Mouse (Mus musculus) heart, embryonic 13.5 days (tissue): ENCODE measurements around the gene Palb2. TPM values are rescaled to one million over a fixed set of nuclear protein-coding genes. Genes with fewer than 3 reads are reported as not detected.

Experiments used
- ATAC-seq: fragments of 200-750 bp; cut with Nextera tagmentation; 2 replicates; pipeline ENCODE4 v1.8.0; 2017; ENCODE audit warnings: moderate TSS enrichment; ENCODE audit not compliant: insufficient number of reproducible peaks, low FRiP score, low TSS enrichment; ENCODE audit errors: extremely low read depth
- H3K27ac ChIP-seq: fragments of 300-500 bp; sonication (generic); replicated peaks from 2 replicates; pipeline ENCODE4 v1.5.1; 2015; ENCODE audit warnings: moderate library complexity, mild to moderate bottlenecking, inconsistent platforms
- H3K27me3 ChIP-seq: fragments of 300-500 bp; sonication (generic); replicated peaks from 2 replicates; pipeline ENCODE4 v1.6.1; 2015; ENCODE audit warnings: mild to moderate bottlenecking, inconsistent platforms
- H3K36me3 ChIP-seq: fragments of 300-500 bp; sonication (generic); 2 replicates; pipeline ENCODE4 v1.6.1; 2015; ENCODE audit warnings: mild to moderate bottlenecking, inconsistent platforms
- H3K4me1 ChIP-seq: fragments of 300-500 bp; sonication (generic); 2 replicates; pipeline ENCODE4 v1.6.1; 2015; ENCODE audit warnings: inconsistent platforms
- H3K4me2 ChIP-seq: fragments of 300-500 bp; sonication (generic); 2 replicates; pipeline ENCODE4 v1.6.1; 2015; ENCODE audit warnings: inconsistent platforms, mild to moderate bottlenecking, moderate library complexity
- H3K4me3 ChIP-seq: fragments of 300-500 bp; sonication (generic); 2 replicates; pipeline ENCODE4 v1.5.1; 2015; ENCODE audit warnings: moderate library complexity, mild to moderate bottlenecking, inconsistent platforms
- H3K9ac ChIP-seq: fragments of 300-500 bp; sonication (generic); 2 replicates; pipeline ENCODE4 v1.6.1; 2015; ENCODE audit warnings: inconsistent platforms, mild to moderate bottlenecking, moderate library complexity
- H3K9me3 ChIP-seq: fragments of 300-500 bp; sonication (generic); 2 replicates; pipeline ENCODE4 v1.6.1; 2016; ENCODE audit warnings: inconsistent platforms
- WGBS: fragments of 180-500 bp; shearing (Covaris S2); methylation state at CpG from one replicate; pipeline ENCODE4 v1.1.7; 2015; ENCODE audit warnings: mixed read lengths; 5-methylcytosine and 5-hydroxymethylcytosine counted together
- polyA plus RNA-seq: library from polyadenylated mRNA; unstranded; fragments of >200 nt; fragmentation: Nextera tagmentation; extraction: Ambion mirVana; gene quantifications from 2 replicates; pipeline ENCODE4 v1.2.1, GENCODE M21; 2015

The Palb2 gene
- 9.5 and 10.0 TPM in 2 replicates for polyA plus RNA-seq

DNA sequence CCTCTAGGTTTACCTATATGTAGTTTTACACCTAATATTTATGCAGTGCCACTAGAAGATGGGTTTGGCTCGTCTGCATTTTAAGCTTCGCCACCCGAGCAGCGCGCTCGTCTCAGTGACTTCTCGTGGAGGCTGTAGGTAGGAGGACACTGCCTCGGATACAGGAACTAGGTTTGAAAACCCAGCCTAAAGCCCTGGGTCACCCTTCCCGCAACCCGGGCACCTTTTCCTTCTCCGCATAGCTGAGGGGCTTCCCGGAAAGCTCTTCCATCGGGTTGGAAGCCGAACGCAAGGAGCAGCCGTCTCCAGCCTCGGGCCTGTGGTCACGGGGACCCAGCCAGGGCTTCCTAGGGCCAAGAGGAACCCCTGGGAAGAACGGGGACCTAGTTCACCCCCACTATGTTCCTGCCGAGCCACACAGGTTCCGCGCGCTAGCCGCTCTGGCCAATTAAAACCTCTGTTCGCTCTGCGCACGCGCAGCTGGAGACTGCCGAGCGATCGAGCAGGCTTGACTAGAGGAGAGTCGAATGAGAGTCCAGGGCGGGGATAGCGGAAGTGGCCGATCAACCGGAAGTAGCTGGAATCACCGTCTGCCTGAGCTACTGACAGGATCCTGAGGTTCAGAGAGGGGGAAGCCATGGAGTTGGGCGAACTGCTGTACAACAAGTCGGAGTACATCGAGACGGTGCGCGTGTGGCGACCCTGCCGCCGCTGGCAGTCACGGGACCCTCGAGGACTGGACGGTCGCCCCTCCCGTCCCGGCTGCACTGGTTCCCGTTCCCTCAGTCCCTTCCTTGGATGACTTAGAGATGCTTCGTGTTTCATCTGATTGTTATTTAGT, at the start of gene Palb2, which contains the start of gene Dctn5:
Palb2 (minus strand) TSS at position 489 of the 841 bp plus-strand sequence.
Dctn5 (plus strand) TSS at position 545 of the 841 bp plus-strand sequence.
- ATAC-seq: peak; percentile 94
- H3K4me3 ChIP-seq: peak within 1 kb of the TSS; percentile 93
- H3K9me3 ChIP-seq: no peaks in the 10 kb centered on the region
- H3K27me3 ChIP-seq: no peaks in the 10 kb centered on the region
- peak within 1 kb of the TSS; percentile 75 for H3K27ac ChIP-seq
- under 1% methylated on average over 54 of the region's 54 CpGs for WGBS
- peaks cover 20% of the 10 kb centered on the region for H3K4me1 ChIP-seq
- H3K4me2 ChIP-seq: peak within 1 kb of the TSS; percentile 90
- H3K9ac ChIP-seq: peak within 1 kb of the TSS; percentile 88
- H3K36me3 ChIP-seq: peaks cover 48% of the 10 kb centered on the region

DNA sequence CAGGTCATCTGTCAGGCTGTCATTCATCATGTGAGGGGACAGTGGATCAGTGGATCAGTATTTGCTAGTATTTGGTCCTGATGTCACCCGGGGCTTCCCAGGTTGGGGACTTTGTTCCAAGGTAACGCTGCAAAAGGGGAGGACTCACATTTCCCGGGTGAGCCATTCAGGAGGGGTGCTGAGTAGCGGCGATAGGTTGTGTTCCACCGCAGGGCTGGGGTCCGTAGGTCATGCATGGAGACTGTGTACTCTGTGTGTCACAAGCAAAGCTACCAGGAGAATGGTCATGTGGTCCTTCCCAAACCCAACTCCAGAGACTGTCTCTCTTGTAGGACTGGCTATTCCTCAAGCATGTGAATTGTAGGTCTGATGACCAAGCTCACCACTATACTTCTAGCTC, 47.9 kb upstream of the Palb2 start:
- H3K27me3 ChIP-seq: peaks cover 7% of the 10 kb centered on the region; the same call in 1 of the 2 replicates
- 78% methylated on average over 7 of the region's 7 CpGs for WGBS
- H3K36me3 ChIP-seq: no peaks in the 10 kb centered on the region
- H3K4me1 ChIP-seq: no peaks in the 10 kb centered on the region; the same call in 1 of the 2 replicates
- no peak for ATAC-seq
- no peak overlapping the region for H3K4me3 ChIP-seq
- H3K9ac ChIP-seq: no peak overlapping the region
- H3K4me2 ChIP-seq: no peak overlapping the region
- no peak overlapping the region for H3K27ac ChIP-seq
- H3K9me3 ChIP-seq: no peaks in the 10 kb centered on the region

DNA sequence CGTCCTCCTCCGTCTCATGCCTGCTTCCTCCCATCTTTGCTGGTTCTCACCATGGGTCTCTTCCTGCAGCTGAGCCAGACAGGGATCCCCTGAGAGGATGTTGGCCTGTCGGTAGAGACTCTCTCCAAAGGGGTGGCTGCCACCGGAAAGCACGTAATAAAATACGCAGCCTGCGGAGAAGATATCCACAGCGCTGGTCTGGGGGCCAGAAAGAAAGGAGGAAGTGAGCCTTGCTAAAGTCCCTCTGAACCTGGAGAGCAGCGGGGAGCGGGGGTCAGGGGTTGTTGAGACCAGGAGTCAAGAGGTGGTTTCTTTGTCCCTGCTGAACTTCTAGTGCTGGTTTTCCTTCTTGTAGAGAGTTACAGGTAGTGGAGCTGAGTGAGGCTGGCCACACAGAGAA, 38.8 kb upstream of the Palb2 start:
- WGBS: 73% methylated on average over 10 of the region's 10 CpGs

DNA sequence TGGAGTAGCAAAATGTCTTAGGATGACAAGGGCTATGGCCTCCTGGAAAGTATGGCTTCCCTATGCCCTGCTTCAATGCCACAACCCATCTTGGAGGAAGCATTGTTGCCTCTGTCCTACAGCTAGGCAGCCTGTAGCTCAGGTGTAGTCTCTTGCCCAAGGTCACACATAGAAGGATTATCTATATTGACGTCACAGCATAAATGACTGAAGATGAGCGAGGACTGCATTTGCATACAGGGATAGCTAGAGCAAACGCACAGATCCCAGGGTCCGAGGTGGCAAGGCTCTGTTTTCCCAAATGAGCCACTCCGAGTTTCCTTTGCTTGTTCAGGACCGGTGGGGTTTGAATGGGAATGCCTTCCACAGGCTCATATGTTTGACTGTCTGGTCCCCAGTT, 37.9 kb upstream of the Palb2 start:
- WGBS: 78% methylated on average over 6 of the region's 6 CpGs
- no peaks in the 10 kb centered on the region; the same call in 1 of the 2 replicates for H3K4me1 ChIP-seq
- no peak overlapping the region for H3K4me2 ChIP-seq
- H3K9me3 ChIP-seq: no peaks in the 10 kb centered on the region
- no peak for ATAC-seq
- no peak overlapping the region for H3K4me3 ChIP-seq
- peaks cover 53% of the 10 kb centered on the region for H3K36me3 ChIP-seq
- H3K9ac ChIP-seq: no peak overlapping the region
- H3K27me3 ChIP-seq: no peaks in the 10 kb centered on the region; the same call in 1 of the 2 replicates
- H3K27ac ChIP-seq: no peak overlapping the region

More for the DNA sequence above, 38.8 kb upstream of the Palb2 start:
- no peak for ATAC-seq
- Histone ChIP-seq H3K27ac (no peak overlapping the region), H3K9me3 (no peaks in the 10 kb centered on the region), H3K9ac (no peak overlapping the region), H3K4me1 (no peaks in the 10 kb centered on the region), H3K27me3 (no peaks in the 10 kb centered on the region; the same call in 1 of the 2 replicates), H3K4me2 (no peak overlapping the region), H3K4me3 (no peak overlapping the region), H3K36me3 (peaks cover 44% of the 10 kb centered on the region)

DNA sequence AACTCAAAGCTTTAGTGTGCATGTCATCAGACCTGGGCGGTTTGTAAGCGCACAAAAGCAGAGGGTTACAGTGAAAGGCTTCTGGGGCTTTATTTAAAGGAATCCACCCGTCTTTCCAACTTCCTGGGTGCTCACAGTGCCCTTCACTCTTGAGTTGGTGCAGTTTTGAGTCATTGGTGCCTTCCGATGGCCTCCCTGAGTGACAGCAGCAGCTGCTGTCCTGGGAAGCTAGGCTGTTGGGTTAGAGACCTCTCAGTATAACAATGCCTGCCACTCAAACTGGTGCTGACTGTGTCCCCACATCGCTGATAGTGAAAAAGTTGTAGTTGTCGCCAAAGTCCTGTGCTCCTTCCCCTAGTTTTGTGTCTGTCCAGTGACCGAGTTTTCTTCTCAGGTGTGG, 34.4 kb upstream of the Palb2 start:
- Histone ChIP-seq H3K27me3 (no peaks in the 10 kb centered on the region), H3K4me1 (no peaks in the 10 kb centered on the region; the same call in 1 of the 2 replicates)
- 89% methylated on average over 7 of the region's 7 CpGs for WGBS

DNA sequence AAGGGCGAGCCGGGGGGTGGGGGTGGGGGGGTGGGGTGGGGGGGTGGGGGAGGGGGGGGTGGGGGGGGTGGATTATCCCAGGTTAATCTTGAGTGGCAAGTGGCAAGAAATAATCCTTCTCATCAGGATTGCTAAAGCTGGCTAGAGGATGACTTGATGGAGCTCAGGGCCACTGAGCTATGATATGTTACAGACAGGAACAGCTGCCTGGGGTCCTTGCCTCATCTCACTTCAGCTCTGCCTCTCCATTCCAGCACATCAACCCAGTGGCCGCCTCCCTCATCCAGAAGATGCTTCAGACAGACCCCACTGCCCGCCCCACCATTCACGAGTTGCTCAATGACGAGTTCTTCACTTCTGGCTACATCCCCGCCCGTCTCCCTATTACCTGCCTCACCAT, 31.0 kb upstream of the Palb2 start:
- Histone ChIP-seq H3K27me3 (no peaks in the 10 kb centered on the region), H3K4me1 (peaks cover 25% of the 10 kb centered on the region), H3K36me3 (peaks cover 78% of the 10 kb centered on the region), H3K9ac (no peak overlapping the region), H3K4me2 (no peak overlapping the region), H3K9me3 (no peaks in the 10 kb centered on the region), H3K4me3 (no peak overlapping the region), H3K27ac (no peak overlapping the region)
- WGBS: 90% methylated on average over 6 of the region's 8 CpGs
- no peak for ATAC-seq

More for the DNA sequence above, 34.4 kb upstream of the Palb2 start:
- peaks cover 86% of the 10 kb centered on the region for H3K36me3 ChIP-seq
- H3K9me3 ChIP-seq: no peaks in the 10 kb centered on the region
- no peak for ATAC-seq
- no peak overlapping the region for H3K4me3 ChIP-seq
- H3K27ac ChIP-seq: no peak overlapping the region
- no peak overlapping the region for H3K4me2 ChIP-seq
- H3K9ac ChIP-seq: no peak overlapping the region

DNA sequence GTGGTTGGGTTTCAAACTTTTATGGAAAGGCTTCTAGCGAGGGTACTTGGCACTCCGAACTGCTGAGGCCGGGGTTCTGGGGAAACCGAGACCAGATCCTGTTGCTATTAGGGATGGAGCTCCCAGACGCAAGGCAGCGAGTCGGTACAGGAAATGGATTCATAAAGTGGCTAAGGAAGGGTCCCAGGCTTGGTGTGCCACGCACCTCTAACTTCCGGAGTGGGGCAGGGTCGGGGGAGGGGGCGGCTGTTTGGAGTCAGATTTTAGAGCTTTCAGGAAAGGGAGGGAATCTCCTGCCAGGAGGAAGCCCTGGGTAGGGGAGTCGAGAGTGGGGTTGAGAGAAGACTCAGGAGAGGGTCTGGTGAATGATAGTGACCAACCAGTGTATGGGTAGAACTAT, 27.3 kb upstream of the Palb2 start:
- under 1% methylated on average over 12 of the region's 12 CpGs for WGBS
- Histone ChIP-seq H3K9me3 (no peaks in the 10 kb centered on the region), H3K36me3 (peaks cover 41% of the 10 kb centered on the region), H3K4me2 (peak overlapping the region; percentile 97), H3K27ac (peak overlapping the region; percentile 81), H3K27me3 (no peaks in the 10 kb centered on the region), H3K9ac (peak overlapping the region; percentile 89), H3K4me3 (peak overlapping the region; percentile 91), H3K4me1 (peaks cover 37% of the 10 kb centered on the region)
- ATAC-seq: no peak

DNA sequence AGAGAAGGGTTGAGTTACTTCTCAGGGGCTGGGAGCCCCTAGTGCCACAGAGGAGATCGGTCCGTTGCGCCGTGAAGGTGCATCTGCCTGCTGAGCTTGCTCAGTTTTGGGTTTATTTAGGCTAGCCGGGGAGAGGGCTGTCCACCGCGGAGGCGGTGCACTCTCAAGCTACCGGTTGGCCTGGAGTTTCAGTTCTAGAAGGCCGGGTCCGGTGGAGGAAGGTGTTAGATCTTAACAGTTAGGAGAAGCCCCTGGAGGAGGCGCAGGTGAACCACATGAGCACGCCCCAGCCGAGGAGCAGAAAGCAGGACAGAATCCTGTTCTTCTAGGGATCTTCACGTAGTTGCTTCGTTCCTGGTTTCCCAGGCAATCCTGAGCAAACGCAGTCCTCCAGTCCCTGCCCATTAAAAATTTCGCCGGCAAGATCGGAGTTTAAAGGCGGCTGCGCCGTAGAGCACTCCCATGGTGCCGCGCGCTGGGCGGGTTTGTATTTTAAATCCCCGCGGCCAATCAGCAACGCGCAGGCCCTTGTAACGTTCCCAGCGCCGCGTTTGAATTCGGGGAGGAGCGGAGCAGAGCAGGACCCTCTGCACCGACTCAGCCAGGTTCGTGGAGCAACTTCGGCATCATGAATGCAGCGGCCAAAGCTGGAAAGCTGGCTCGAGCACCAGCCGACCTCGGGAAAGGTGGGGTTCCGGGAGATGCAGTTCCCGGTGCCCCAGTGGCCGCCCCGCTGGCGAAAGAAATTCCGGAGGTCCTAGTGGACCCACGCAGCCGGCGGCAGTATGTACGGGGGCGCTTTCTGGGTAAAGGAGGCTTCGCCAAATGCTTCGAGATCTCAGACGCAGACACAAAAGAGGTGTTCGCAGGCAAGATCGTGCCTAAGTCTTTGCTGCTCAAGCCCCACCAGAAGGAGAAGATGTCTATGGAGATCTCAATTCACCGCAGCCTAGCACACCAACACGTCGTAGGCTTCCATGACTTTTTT, 26.4 kb upstream of the Palb2 start, which contains the start of gene Plk1:
Plk1 (plus strand) TSS at position 525 of the 988 bp plus-strand sequence.
- Histone ChIP-seq H3K27ac (peak within 1 kb of the TSS; percentile 81), H3K9me3 (no peaks in the 10 kb centered on the region), H3K4me1 (peaks cover 37% of the 10 kb centered on the region), H3K36me3 (peaks cover 32% of the 10 kb centered on the region), H3K27me3 (no peaks in the 10 kb centered on the region), H3K9ac (peak within 1 kb of the TSS; percentile 89), H3K4me3 (peak within 1 kb of the TSS; percentile 91), H3K4me2 (peak within 1 kb of the TSS; percentile 97)
- WGBS: under 1% methylated on average over 63 of the region's 63 CpGs
- peak; percentile 82 for ATAC-seq

DNA sequence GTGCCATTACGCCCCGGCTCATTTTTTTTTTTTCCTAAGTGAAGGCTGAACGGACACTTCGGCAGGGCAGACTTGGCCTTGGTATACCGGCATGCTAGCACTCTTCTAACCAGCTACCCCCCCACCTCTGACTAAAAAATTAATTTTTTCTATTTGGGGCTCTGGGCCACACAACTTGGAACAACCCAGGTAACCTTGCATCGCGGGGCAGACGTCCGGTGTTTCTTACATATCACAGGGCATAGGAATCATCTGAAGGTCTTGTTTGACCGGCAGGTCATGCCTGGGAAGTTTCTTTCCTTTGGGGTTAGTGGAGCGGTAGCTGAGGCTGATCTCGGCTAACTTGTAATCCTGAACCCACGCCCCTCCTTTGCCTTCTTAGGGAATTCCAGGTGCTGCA, 25.7 kb upstream of the Palb2 start:
- no peak for ATAC-seq
- no peaks in the 10 kb centered on the region for H3K27me3 ChIP-seq
- peak overlapping the region; percentile 81 for H3K27ac ChIP-seq
- H3K4me3 ChIP-seq: peak overlapping the region; percentile 91
- peak overlapping the region; percentile 97 for H3K4me2 ChIP-seq
- peaks cover 31% of the 10 kb centered on the region for H3K36me3 ChIP-seq
- no peaks in the 10 kb centered on the region for H3K9me3 ChIP-seq
- H3K4me1 ChIP-seq: peaks cover 37% of the 10 kb centered on the region
- H3K9ac ChIP-seq: peak overlapping the region; percentile 88
- 8% methylated on average over 13 of the region's 13 CpGs for WGBS

DNA sequence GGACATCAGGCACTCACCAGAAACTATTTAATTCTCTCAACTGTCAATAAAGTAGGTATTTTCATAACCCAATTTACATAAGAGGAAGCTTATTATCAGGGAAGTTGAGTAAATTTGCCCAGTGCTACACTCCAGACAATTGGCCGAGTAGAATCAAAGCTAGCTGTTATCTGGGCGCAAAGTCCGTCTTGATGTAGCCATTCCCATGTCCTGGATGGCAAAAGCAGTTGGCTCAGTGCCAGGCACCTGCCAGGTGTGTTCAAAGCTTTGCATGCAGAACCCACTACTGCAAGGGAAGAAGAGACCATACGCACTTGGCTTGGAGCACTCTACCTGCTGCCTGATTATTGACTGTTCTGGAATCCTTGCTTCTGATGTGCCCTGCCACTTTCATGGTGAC, 19.7 kb upstream of the Palb2 start:
- WGBS: 77% methylated on average over 4 of the region's 4 CpGs

DNA sequence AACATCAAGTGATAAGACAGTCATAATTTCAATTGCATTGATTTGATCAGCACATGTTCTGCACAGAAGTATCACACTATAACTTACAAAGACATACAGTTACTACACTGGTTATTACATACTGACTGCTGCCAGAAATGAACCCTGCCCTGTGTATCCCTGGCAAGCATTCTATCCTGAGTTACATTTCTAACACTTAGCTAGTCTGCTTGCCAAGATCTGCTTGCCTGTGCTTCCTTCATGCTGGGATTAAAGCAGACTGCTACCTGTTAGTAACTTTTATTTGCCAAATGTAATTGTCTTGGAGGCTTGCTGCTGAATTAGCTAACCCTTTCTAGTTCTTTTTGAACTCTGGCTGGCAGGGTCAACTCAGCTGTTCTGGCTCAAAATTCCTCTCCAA, 8.2 kb upstream of the Palb2 start:
- Histone ChIP-seq H3K4me1 (no peaks in the 10 kb centered on the region), H3K36me3 (peaks cover 98% of the 10 kb centered on the region), H3K9me3 (no peaks in the 10 kb centered on the region), H3K4me2 (no peak overlapping the region), H3K4me3 (no peak overlapping the region), H3K27me3 (no peaks in the 10 kb centered on the region), H3K27ac (no peak overlapping the region), H3K9ac (no peak overlapping the region)
- no peak for ATAC-seq

More for the DNA sequence above, 19.7 kb upstream of the Palb2 start:
- Histone ChIP-seq H3K9me3 (no peaks in the 10 kb centered on the region), H3K27ac (no peak overlapping the region), H3K4me2 (no peak overlapping the region), H3K27me3 (no peaks in the 10 kb centered on the region), H3K36me3 (peaks cover 42% of the 10 kb centered on the region), H3K4me3 (no peak overlapping the region), H3K9ac (no peak overlapping the region), H3K4me1 (peaks cover 3% of the 10 kb centered on the region)
- ATAC-seq: no peak
